ENCODE assay signal across 10 mouse cellular contexts in the genomic region with DNA sequence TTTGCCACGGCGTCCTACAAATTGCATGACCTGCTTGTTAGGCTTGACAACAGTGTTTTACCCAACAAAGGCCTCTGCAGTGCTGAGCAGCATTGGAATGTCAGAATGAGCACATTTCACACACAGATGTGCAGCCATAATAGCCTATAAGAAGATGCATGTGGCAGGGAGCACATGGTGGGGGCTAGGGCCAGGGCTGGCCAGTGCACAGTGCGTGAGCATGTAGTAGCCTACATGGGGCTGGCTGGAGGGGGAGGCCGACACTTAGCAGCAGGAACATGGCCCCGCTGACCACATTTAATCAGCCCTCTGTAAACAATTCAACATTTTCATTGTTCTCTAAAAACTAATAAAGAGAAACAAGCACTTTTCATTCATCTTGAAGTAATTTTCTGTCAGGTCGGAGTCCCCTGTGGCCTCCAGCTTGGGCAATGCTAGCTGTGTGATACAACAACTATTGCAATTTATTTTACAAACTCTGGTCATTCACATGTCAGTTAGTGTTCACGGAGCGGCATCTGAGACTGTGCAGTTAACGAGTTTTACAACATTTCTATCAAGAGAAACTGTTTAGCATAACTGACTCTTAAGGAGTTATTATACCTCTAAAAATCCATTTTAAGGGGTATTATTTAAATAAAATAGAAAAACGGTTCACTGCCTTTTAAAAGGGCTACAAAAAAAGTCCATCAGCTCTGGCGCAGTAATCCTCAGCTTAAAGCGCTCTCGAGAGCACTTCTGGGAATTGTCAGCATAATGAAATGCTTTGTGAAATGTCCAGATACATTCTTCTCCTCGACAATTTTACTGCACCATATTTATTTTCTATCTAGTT.
DNase-seq lines count a peak whose midpoint lies in the region; ATAC-seq lines count a peak whose summit lies in the region.
"Had no signal": no experiment of that assay in that cellular context is flagged by ENCODE, and none has a peak within 500 bp of the region (broad histone marks: within the 10 kb centered on the region; RNA-seq: fewer than 3 reads in every experiment).

No protein-coding gene starts in this region.

- peak; percentile 97 for ATAC-seq in midbrain, embryonic 11.5 days (ENCODE audit: low FRiP score)
- ATAC-seq in inflammation-experienced regulatory T-cells, adult 6 months, result no peak
- ATAC-seq in activated CD4-positive, CD25-positive, alpha-beta regulatory T cell, adult 4 months, result no peak

- H3K9me3 ChIP-seq in hindbrain, embryonic 10.5 days, result no peaks in the 10 kb centered on the region
- no peaks in the 10 kb centered on the region for H3K9me3 ChIP-seq in midbrain, embryonic 11.5 days (ENCODE audit: control insufficient read depth, low read length)

- H3K4me2 ChIP-seq in midbrain, embryonic 11.5 days, result peak overlapping the region; percentile 37; the same call in 1 of the 2 replicates
- H3K4me2 ChIP-seq: lung, embryonic 14.5 days had no signal

- H3K36me3 ChIP-seq in hindbrain, embryonic 10.5 days, result no peaks in the 10 kb centered on the region
- no peaks in the 10 kb centered on the region for H3K36me3 ChIP-seq in midbrain, embryonic 11.5 days (ENCODE audit: control insufficient read depth, insufficient read depth, low read length)

- H3K27ac ChIP-seq in hindbrain, embryonic 10.5 days, result peak overlapping the region; percentile 65
- H3K27ac ChIP-seq in midbrain, embryonic 11.5 days (ENCODE audit: low read depth, low read length), result peak overlapping the region; percentile 60

- WGBS in hindbrain, embryonic 10.5 days, result 47% methylated on average over 14 of the region's 14 CpGs
- 13% methylated on average over 14 of the region's 14 CpGs for WGBS in midbrain, embryonic 11.5 days

- H3K9ac ChIP-seq in midbrain, embryonic 11.5 days (ENCODE audit: low read length), result peak overlapping the region; percentile 38
- H3K9ac ChIP-seq: lung, embryonic 14.5 days had no signal

- H3K27me3 ChIP-seq in hindbrain, embryonic 10.5 days (ENCODE audit: insufficient read depth, poor library complexity, severe bottlenecking), result no peaks in the 10 kb centered on the region
- 0 out of 2 replicates have a peak, but pooled peaks cover 3% of the 10 kb centered on the region for H3K27me3 ChIP-seq in midbrain, embryonic 11.5 days (ENCODE audit: control insufficient read depth, insufficient read depth, low read length)

- DNase-seq in Muller cell, postnatal 12 days (ENCODE audit: inconsistent ontology term), result peak; percentile 40
- peak; percentile 55 for DNase-seq in embryo, embryonic 9.5 days (ENCODE audit: extremely low spot score)
- DNase-seq in hindbrain, embryonic 10.5 days (ENCODE audit: low spot score), result peak; percentile 66
- DNase-seq in midbrain, embryonic 11.5 days (ENCODE audit: low spot score, missing footprints), result peak; percentile 96
- no peak for DNase-seq in lung, adult 18-20 months
- DNase-seq in heart, postnatal 36 days, result no peak
- DNase-seq: layer of hippocampus, adult 9-11 months; lung, embryonic 14.5 days had no signal

- H3K4me1 ChIP-seq in hindbrain, embryonic 10.5 days (replicated peaks), result peaks cover 30% of the 10 kb centered on the region
- peaks cover 19% of the 10 kb centered on the region for H3K4me1 ChIP-seq in midbrain, embryonic 11.5 days (ENCODE audit: control insufficient read depth, insufficient read depth, low read length)

- intact Hi-C loops in heart, postnatal 36 days (cut with DNase I), result no loop called here

- no peak overlapping the region for H3K4me3 ChIP-seq in hindbrain, embryonic 10.5 days
- no peak overlapping the region for H3K4me3 ChIP-seq in midbrain, embryonic 11.5 days (ENCODE audit: low read depth, low read length)

Comparison
In these comparisons a context has a peak if more than half of its experiments do, and no peak if none do; other contexts are left out.
1. DNase-seq: peak in Muller cell, postnatal 12 days (single experiment), embryo, embryonic 9.5 days (single experiment), hindbrain, embryonic 10.5 days (single experiment) and midbrain, embryonic 11.5 days (single experiment); none in lung, adult 18-20 months (0 of 2) and heart, postnatal 36 days (0 of 2).